Mouse (Mus musculus) gastrocnemius, adult 2 months (tissue): ENCODE results near the gene Nlgn1. TPM values are rescaled to one million over a fixed set of nuclear protein-coding genes. Genes with fewer than 3 reads are reported as not detected.

ENCODE experiments used
- DNase-seq: peaks from one replicate; pipeline ENCODE4 v3.0.0; 2022
- H3K27ac ChIP-seq: fragments of 200-600 bp; 2 replicates; pipeline ENCODE4 v1.8.1; 2022; ENCODE audit warnings: mild to moderate bottlenecking
- H3K4me3 ChIP-seq: fragments of 200-600 bp; 2 replicates; pipeline ENCODE4 v1.8.1; 2022; ENCODE audit warnings: mild to moderate bottlenecking, moderate library complexity
- CTCF ChIP-seq: fragments of 200-600 bp; IDR thresholded peaks from 2 replicates; pipeline ENCODE4 v1.8.1; 2022; ENCODE audit warnings: antibody characterized with exemption, mild to moderate bottlenecking, moderate library complexity
- intact Hi-C: fragments of 180-260 bp; cut with DNase I; formaldehyde crosslinking; loops from one replicate; pipeline ENCODE4 v1.15.1; 2025
- long read RNA-seq, 2 experiments: library from polyadenylated mRNA; stranded (forward); transcript quantifications; one replicate each; pipeline ENCODE4 v2.0.0; 2021
- total RNA-seq, 2 experiments: library from RNA; stranded (reverse); gene quantifications; 2 replicates each; pipeline ENCODE4 v1.2.3; 2021

The Nlgn1 gene
- under 1 TPM; 0.10 to 0.22 TPM for total RNA-seq
- long read RNA-seq, experiment 1, result 0 reads
- long read RNA-seq, experiment 2, result 0 reads

DNA sequence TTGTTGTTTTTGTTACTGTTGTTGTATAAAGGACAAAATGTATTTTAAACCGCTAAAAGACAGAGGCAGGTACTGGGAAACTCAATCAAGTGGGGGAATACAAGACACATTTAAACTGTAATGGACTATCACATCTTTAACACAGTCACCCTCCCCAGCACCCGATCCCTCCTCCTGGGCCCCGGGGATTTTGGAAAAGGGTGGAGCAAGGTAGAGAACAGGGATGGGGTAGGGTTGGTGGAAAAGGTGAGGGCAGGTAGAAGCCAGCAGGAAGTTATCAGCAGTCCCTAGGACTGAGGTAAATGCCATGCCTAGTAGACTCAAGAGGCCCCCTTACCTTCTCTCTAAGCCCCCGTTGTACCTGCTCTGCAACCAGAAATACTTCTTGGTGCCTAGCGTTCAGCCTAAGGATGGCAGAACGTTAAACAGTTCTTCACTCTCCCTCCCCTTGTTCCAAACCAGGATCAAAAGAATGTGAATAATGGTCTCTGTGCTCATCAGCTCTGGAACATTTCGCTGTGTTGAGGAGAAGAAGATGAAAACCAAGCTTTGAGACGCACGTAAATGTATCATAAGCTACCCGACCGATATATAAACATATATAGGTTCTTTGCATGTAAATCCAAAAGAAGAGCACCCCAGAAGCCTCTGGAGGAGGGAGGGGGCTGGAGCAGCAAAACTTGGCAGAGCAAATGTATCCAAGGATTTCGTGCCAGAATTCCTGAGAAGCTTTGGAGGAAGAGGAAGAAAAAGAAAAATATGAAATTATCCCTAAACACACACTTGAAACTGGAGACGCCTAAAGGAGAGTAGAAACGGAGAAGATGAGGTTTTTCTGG, at the start of gene Nlgn1:
Gene Nlgn1 (minus strand): TSS at position 61 of the 839 bp plus-strand sequence.
- no peak within 1 kb of the TSS for H3K27ac ChIP-seq
- peak within 1 kb of the TSS; percentile 48 for H3K4me3 ChIP-seq
- no peak for DNase-seq
- intact Hi-C loops, result no loop called here
- no peak for TF ChIP-seq CTCF

DNA sequence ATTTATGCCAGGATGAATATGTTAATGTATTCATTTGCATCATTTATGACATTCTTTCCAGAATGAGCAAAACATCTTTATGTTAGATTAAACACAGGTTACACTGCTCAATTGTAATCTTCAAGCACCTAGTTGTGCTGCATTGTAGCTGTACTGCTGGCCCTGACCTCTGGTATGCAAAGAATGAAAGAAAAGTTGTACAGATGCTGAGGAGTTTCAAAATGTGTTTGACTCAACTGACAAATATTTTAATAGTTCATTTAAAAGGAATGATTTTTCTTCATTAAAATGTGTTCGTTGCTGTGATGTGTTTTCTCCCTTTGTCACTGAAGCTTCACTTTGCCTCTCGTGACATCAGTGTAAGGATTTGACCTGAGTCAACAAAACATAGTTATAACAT, 46.0 kb upstream of the Nlgn1 start:
- Histone ChIP-seq H3K27ac (no peak overlapping the region), H3K4me3 (no peak overlapping the region)
- intact Hi-C loops, result no loop called here
- DNase-seq, result no peak
- TF ChIP-seq CTCF, result no peak

DNA sequence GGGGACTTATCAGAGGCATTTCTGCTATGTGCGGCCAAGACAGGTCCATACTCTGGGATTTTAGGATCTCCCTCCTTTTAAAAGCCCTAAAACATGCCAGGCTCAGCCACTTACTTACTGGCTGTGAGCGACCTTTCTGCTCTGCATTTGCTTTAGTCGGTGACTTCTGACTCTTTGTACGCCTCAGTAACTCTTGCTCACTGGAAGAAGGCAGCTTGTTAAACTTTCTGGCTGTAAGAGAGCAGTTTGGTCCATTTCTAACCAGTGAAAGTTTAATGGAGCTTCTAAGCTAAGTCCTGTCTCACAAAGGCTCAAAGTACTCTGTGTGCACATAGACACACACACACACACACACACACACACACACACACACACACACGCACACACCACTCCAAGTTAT, 22.8 kb upstream of the Nlgn1 start:
- no peak for TF ChIP-seq CTCF
- intact Hi-C loops, result no loop called here
- H3K4me3 ChIP-seq, result no peak overlapping the region
- no peak overlapping the region for H3K27ac ChIP-seq
- DNase-seq, result no peak

DNA sequence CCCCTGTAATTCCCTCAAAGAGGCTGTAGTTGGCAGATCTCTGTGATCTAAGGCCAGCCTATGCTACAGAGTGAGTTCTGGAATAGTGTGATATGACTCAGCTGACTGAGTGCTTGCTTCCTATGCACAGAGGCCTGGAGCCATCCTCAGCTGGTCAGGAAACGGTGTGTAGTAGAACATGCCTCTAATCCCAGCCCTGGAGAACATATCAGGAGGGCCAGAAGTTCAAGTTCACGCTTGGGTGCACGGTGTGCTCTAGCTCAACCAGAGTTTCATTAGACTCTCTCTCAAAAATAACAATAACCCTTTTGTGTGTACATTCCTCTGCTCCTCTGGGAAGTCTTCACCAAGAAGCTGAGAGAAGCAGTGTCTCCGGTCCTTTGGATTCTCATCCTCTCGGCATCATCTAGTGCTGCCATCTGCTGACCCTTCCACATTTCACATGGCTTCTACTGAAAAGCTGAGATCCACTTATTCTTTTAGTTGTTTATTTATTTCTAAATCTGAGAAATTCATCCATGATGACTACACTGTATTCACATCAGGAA, 22.3 kb upstream of the Nlgn1 start:
- intact Hi-C loops, result no loop called here
- Histone ChIP-seq H3K4me3 (no peak overlapping the region), H3K27ac (no peak overlapping the region)
- TF ChIP-seq CTCF, result no peak
- DNase-seq, result no peak

DNA sequence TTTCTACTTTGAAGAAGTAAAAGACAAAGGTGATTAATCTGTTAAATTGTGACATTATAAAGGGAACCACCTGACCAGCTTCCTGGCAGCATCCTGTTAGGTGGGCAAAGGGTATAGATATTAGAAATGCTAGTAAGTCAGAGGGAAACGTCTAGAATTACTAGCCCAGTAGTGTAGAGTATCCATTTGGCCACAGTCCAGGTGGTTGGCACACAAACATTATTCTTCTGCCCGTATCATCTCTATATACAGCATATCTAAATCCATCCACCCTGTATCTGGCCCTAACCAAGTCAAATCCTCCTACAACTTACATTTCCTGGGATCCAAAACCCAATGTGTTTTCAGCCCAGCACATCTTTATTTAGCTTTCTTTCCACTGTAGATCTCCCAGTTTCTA, 5.2 kb upstream of the Nlgn1 start:
- TF ChIP-seq CTCF, result no peak
- Histone ChIP-seq H3K4me3 (no peak overlapping the region), H3K27ac (no peak overlapping the region)
- DNase-seq, result no peak
- intact Hi-C loops, result no loop called here

DNA sequence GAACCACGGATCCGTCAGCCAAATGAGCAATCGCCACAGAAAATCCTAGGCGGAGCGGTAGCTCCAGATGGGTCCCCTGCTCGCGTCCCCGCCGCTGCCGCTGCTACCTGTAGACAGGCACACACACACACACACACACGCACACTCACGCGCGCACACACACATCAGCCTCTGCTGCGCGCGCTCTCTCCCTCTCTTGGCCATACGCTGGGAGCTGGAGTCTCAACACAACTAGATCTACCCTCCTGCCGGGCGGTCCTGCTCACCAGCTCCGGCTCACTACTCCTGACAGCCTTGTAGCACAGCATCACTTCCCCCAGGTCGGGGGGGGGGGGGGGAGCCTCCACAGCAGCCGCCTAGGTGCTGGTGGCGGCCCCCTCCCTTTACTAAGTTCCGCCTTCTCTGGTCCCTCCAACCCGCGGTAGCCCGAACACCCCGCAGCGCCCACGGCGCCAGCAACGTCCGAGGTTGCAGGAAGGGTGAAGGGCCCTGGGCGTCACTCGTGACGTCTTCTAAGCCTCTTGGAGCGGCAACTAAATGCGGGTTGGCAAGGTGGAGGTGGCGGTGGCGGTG, 1.1 kb upstream of the Nlgn1 start:
- H3K4me3 ChIP-seq, result no peak overlapping the region; the same call in 1 of the 2 replicates
- DNase-seq, result no peak
- no peak for TF ChIP-seq CTCF
- no peak overlapping the region for H3K27ac ChIP-seq
- intact Hi-C loops, result no loop called here

DNA sequence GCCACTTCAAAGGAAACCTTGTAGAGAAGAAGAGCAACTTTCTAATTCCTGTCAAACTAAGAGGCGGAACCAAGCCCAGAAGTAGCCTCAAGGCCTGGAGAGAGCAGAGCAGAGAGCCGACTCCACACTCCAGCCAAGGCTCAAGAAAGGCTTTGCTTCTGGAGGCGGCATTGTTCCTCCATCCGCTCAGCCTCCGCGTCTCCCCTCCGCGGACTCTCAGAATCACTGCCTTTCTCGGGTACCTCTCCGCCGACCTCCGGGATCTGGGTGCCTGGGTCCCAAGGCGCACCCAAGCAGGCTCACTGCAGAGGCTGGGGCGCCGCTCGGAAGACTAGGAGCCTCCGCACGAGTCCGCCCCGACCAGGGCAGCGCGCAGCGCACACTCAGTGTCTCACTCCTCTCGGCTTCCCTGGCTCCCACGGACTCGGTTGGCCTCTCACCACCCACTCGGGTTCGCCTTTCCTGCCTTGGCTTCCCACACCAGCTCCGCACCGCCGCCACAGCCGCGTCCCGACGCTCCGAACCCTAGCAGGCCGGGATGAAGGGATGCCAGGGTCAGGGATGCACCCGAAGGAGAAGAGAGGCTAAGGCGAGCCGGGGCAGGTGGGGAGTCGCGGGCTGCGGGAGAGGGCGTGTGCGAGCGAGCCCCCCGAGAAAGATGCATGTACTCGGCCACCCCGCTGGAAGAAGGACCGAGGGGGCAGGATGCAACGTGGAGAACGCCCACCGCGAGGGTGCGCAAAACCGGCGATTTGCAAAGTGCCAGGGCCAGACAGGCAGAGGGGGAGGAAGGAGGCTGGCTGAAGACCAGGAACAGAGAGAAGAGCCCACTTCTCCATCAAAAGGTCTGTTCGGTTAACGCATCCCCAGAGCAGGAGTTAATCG, 841 bp downstream of the Nlgn1 start:
- intact Hi-C loops, result no loop called here
- Histone ChIP-seq H3K27ac (no peak overlapping the region), H3K4me3 (peak overlapping the region; percentile 48)
- TF ChIP-seq CTCF, result no peak
- DNase-seq, result peak; percentile 17

DNA sequence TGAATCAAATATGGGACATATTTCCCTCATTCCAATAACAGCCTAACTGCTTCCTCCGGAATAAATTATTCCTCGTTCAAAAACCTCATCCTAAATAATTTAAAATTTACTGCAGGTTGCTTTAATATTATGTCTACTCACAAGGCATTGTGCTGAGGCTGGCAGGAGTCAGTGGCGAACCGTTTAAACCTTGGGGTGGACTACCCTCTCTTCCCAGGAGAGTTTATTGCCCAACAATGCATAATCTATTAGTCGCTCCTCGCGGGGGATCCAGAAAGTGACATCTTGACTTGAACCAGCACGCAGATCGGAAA, 1.4 kb downstream of the Nlgn1 start:
- intact Hi-C loops, result no loop called here
- DNase-seq, result no peak
- no peak overlapping the region for H3K4me3 ChIP-seq
- no peak for TF ChIP-seq CTCF
- no peak overlapping the region for H3K27ac ChIP-seq

DNA sequence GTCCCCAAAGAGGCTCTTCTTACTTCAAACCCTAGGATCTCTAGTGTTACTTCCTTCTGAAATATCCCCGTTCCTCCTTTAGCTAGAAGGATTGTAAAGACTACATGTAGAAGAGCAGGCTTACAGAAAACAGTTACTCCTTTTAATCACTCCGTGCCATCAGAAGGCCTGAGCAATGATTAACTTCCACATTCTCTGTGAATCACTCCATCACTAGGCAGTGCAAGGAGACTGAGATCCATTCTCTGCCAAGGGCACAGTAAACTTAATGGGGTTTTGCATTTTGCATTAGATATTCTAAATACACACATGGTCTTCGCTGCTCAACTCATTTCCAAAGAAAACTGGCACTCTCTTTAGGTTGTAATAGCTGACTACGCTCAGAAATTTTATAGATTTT, 2.2 kb downstream of the Nlgn1 start:
- Histone ChIP-seq H3K27ac (no peak overlapping the region), H3K4me3 (no peak overlapping the region)
- no peak for TF ChIP-seq CTCF
- no peak for DNase-seq
- intact Hi-C loops, result no loop called here

DNA sequence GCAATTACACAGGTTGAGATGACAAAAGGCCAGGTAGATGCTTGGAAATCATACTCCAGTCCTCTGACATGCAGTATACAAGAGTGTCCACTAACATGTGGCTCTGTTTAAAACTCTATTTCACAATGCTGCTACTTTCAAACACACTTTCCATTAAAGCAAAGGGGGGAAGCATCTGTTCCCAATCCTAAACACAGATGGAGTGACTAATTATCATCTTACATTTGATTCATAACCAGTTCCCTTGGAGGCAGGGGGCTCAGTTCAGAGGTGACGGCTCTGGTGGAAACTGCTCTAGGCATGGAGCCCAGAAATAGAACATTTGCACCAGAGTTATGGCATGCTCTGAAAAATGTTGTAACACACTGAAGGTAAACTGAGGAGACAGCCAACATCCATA, 7.8 kb downstream of the Nlgn1 start:
- intact Hi-C loops, result no loop called here
- TF ChIP-seq CTCF, result no peak
- DNase-seq, result no peak
- no peak overlapping the region for H3K27ac ChIP-seq
- no peak overlapping the region for H3K4me3 ChIP-seq

DNA sequence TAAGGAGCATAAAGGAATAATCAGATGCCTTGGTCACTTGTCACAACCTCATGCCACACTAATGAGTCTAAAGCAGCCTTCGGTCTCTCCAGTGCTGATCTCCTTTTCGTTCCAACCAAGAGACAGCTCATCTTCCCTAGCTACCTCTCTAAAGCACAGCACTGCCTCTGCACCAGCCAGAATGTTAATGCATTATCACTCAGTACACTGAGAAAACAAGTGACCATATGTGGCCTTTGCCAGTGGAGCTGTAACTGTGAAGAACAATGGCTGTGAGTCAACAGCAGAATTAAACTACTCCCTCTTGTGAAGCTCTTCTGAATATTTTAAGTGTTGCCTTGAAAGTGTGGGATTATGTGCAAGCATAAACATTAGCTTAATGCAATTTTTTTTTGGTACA, 14.9 kb downstream of the Nlgn1 start:
- no peak for DNase-seq
- H3K27ac ChIP-seq, result no peak overlapping the region
- intact Hi-C loops, result no loop called here
- no peak overlapping the region for H3K4me3 ChIP-seq
- TF ChIP-seq CTCF, result no peak

DNA sequence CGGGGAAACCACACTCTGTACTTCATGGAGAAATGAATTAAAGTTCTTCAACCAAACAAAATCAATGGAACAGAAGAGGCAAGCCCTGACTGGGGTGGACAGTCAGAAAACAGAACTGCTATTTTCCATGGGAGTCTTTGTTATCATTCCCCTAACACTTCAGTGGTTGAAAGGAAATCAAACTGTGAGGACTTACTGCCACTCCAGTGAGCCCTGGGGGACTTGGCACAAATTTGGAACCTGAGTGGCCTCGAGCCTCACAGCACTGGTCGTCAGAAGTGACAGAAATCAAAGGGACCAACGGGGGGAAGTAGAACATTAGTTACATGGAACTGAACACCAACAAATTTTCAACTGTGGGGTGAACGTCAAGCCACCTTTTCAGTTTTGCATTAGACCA, 34.4 kb downstream of the Nlgn1 start:
- intact Hi-C loops, result no loop called here
- no peak overlapping the region for H3K4me3 ChIP-seq
- no peak for TF ChIP-seq CTCF
- DNase-seq, result no peak
- H3K27ac ChIP-seq, result no peak overlapping the region
